Mouse (Mus musculus) cerebellum, adult 2 months (tissue): ENCODE results near the gene Dhrs9.

Experiments
- CTCF ChIP-seq: fragments of 200-500 bp; IDR thresholded peaks from 2 replicates; pipeline ENCODE4 v1.5.1; 2011; ENCODE audit warnings: low read depth, mild to moderate bottlenecking, control low read depth, low read length, moderate library complexity, borderline replicate concordance; ENCODE audit not compliant: insufficient read depth
- POLR2A ChIP-seq: fragments of 200-500 bp; IDR thresholded peaks from 2 replicates; pipeline ENCODE4 v1.6.1; 2011; ENCODE audit warnings: low read length, control low read depth, borderline replicate concordance; ENCODE audit not compliant: insufficient read depth

- TF ChIP-seq CTCF (no peak), POLR2A (no peak)
Measured at GRCm38 (mm10) chr2:69414539-69414938, 34.3 kb downstream of the Dhrs9 start.
